Mouse (Mus musculus) midbrain, postnatal 0 days (tissue): ENCODE results near the gene Tgfbi. TPM values are rescaled to one million over a fixed set of nuclear protein-coding genes. Genes with fewer than 3 reads are reported as not detected.
A peak's percentile ranks its signal among the peaks of the same experiment; 100 is the strongest.

ENCODE experiments used
- ATAC-seq: fragments of 200-750 bp; cut with Nextera tagmentation; 2 replicates; pipeline ENCODE4 v1.8.0; 2017; ENCODE audit warnings: moderate number of reproducible peaks, mild to moderate bottlenecking, moderate TSS enrichment, moderate library complexity; ENCODE audit not compliant: low FRiP score
- DNase-seq: peaks from one replicate; pipeline ENCODE4 v3.0.0-alpha.2; 2015; ENCODE audit warnings: low spot score
- H3K27ac ChIP-seq: fragments of 300-500 bp; sonication (generic); 2 replicates; pipeline ENCODE4 v1.5.1; 2014; ENCODE audit warnings: low read depth, mild to moderate bottlenecking, low read length, mixed read lengths
- H3K27me3 ChIP-seq: fragments of 300-500 bp; sonication (generic); 2 replicates; pipeline ENCODE4 v1.6.1; 2014; ENCODE audit warnings: low read length, control low read depth, mixed read lengths; ENCODE audit not compliant: insufficient read depth
- H3K36me3 ChIP-seq: fragments of 300-500 bp; sonication (generic); 2 replicates; pipeline ENCODE4 v1.6.1; 2014; ENCODE audit warnings: low read length, control low read depth, mixed read lengths; ENCODE audit not compliant: insufficient read depth
- H3K4me1 ChIP-seq: fragments of 300-500 bp; sonication (generic); 2 replicates; pipeline ENCODE4 v1.6.1; 2014; ENCODE audit warnings: mild to moderate bottlenecking, control low read depth, antibody characterized with exemption, low read length, mixed read lengths; ENCODE audit not compliant: insufficient read depth
- H3K4me2 ChIP-seq: fragments of 300-500 bp; sonication (generic); 2 replicates; pipeline ENCODE4 v1.6.1; 2014; ENCODE audit warnings: low read depth, mild to moderate bottlenecking, low read length, mixed read lengths; ENCODE audit not compliant: poor library complexity, severe bottlenecking
- H3K4me3 ChIP-seq: fragments of 300-500 bp; sonication (generic); 2 replicates; pipeline ENCODE4 v1.5.1; 2014; ENCODE audit warnings: low read depth, mild to moderate bottlenecking, low read length, moderate library complexity
- H3K9ac ChIP-seq: fragments of 300-500 bp; sonication (generic); replicated peaks from 2 replicates; pipeline ENCODE4 v1.6.1; 2014; ENCODE audit warnings: mild to moderate bottlenecking, low read length, moderate library complexity, mixed read lengths; ENCODE audit not compliant: poor library complexity, severe bottlenecking
- H3K9me3 ChIP-seq: fragments of 300-500 bp; sonication (generic); 2 replicates; pipeline ENCODE4 v1.6.1; 2016; ENCODE audit warnings: low read length, control low read depth
- CTCF ChIP-seq: IDR thresholded peaks from 2 replicates; pipeline ENCODE4 v1.5.1; 2016; ENCODE audit warnings: antibody characterized with exemption, mild to moderate bottlenecking
- WGBS: fragments of 180-500 bp; shearing (Covaris S2); extraction: QIAGEN DNeasy Blood & Tissue Kit; methylation state at CpG from one replicate; pipeline ENCODE4 v1.1.7; 2014; 5-methylcytosine and 5-hydroxymethylcytosine counted together
- polyA plus RNA-seq: library from polyadenylated mRNA; unstranded; fragments of >200 nt; fragmentation: Nextera tagmentation; extraction: Ambion mirVana; gene quantifications from 2 replicates; pipeline ENCODE4 v1.2.1, GENCODE M21; 2015
- total RNA-seq: library from RNA; depleted of rRNA; stranded (reverse); fragments of >200 nt; gene quantifications from 2 replicates; pipeline ENCODE4 v1.2.3, GENCODE M21; 2014

Tgfbi gene
- total and polyA plus RNA-seq, 2 experiments from 2014 or later = 3.4 to 7.5 TPM

GRCm38 (mm10) chr13:56630552-56630951 is 21.2 kb downstream of the Tgfbi start:
- Histone ChIP-seq H3K36me3 (no peaks in the 10 kb centered on the region), H3K9me3 (no peaks in the 10 kb centered on the region), H3K9ac (no peak overlapping the region), H3K4me2 (no peak overlapping the region), H3K4me3 (no peak overlapping the region), H3K4me1 (no peaks in the 10 kb centered on the region), H3K27me3 (no peaks in the 10 kb centered on the region), H3K27ac (no peak overlapping the region)
- ATAC-seq = no peak
- TF ChIP-seq CTCF = no peak
- DNase-seq = no peak
- WGBS = 67% methylated on average over 6 of the region's 6 CpGs

- DNase-seq (no peak), ATAC-seq (no peak)
- TF ChIP-seq CTCF = no peak
- H3K9me3 ChIP-seq = no peaks in the 10 kb centered on the region
- 93% methylated on average over 7 of the region's 7 CpGs for WGBS
- no peaks in the 10 kb centered on the region for H3K27me3 ChIP-seq
- H3K27ac ChIP-seq = no peak overlapping the region
- H3K4me3 ChIP-seq = no peak overlapping the region
- no peaks in the 10 kb centered on the region for H3K4me1 ChIP-seq
- no peaks in the 10 kb centered on the region for H3K36me3 ChIP-seq
- H3K4me2 ChIP-seq = no peak overlapping the region
- no peak overlapping the region for H3K9ac ChIP-seq
Measured at GRCm38 (mm10) chr13:56631332-56631731, 22.0 kb downstream of the Tgfbi start.

- WGBS = 32% methylated on average over 7 of the region's 7 CpGs
- H3K4me2 ChIP-seq = no peak overlapping the region
Measured at GRCm38 (mm10) chr13:56634139-56634615, 24.9 kb downstream of the Tgfbi start.

GRCm38 (mm10) chr13:56634920-56635319 is 25.6 kb downstream of the Tgfbi start:
- TF ChIP-seq CTCF = no peak
- Histone ChIP-seq H3K4me2 (no peak overlapping the region), H3K4me1 (no peaks in the 10 kb centered on the region), H3K9me3 (no peaks in the 10 kb centered on the region), H3K36me3 (no peaks in the 10 kb centered on the region), H3K4me3 (no peak overlapping the region), H3K27me3 (no peaks in the 10 kb centered on the region), H3K9ac (no peak overlapping the region), H3K27ac (no peak overlapping the region)
- 55% methylated on average over 7 of the region's 7 CpGs for WGBS
- no peak for ATAC-seq
- no peak for DNase-seq

More at GRCm38 (mm10) chr13:56634139-56634615, 24.9 kb downstream of the Tgfbi start:
- DNase-seq (no peak), ATAC-seq (no peak)
- Histone ChIP-seq H3K27ac (no peak overlapping the region), H3K4me3 (no peak overlapping the region), H3K9me3 (no peaks in the 10 kb centered on the region), H3K9ac (no peak overlapping the region), H3K4me1 (no peaks in the 10 kb centered on the region), H3K27me3 (no peaks in the 10 kb centered on the region), H3K36me3 (no peaks in the 10 kb centered on the region)
- TF ChIP-seq CTCF = no peak

DNA sequence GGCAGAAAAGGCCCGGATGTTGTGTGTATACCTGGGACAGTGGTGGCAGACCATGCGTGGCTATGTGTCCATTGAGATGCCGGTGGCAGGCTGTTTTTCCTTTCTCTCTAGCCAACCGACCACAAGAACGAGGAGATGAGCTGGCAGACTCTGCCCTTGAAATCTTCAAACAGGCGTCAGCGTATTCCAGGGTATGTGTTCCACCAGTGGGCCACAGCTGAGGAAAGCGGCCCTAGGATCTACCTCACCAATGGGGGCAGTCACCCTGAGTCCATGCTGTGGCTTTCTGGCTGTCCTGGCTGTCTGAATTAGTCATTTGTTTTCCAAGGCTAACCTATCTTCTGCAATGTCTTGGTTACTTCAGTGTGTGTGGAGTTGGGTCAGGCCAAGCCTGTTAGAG is 27.7 kb downstream of the Tgfbi start:
- Histone ChIP-seq H3K36me3 (no peaks in the 10 kb centered on the region), H3K4me1 (no peaks in the 10 kb centered on the region), H3K4me2 (no peak overlapping the region), H3K4me3 (no peak overlapping the region), H3K27ac (no peak overlapping the region), H3K27me3 (no peaks in the 10 kb centered on the region), H3K9me3 (no peaks in the 10 kb centered on the region), H3K9ac (no peak overlapping the region)
- ATAC-seq (no peak), DNase-seq (no peak)
- 95% methylated on average over 8 of the region's 8 CpGs for WGBS
- no peak for TF ChIP-seq CTCF

GRCm38 (mm10) chr13:56641746-56642145 is 32.4 kb downstream of the Tgfbi start:
- no peaks in the 10 kb centered on the region for H3K36me3 ChIP-seq
- no peak overlapping the region for H3K4me3 ChIP-seq
- no peak overlapping the region for H3K9ac ChIP-seq
- DNase-seq = no peak
- TF ChIP-seq CTCF = peak; percentile 56
- H3K4me2 ChIP-seq = no peak overlapping the region
- no peaks in the 10 kb centered on the region for H3K27me3 ChIP-seq
- no peaks in the 10 kb centered on the region for H3K9me3 ChIP-seq
- WGBS = 96% methylated on average over 2 of the region's 2 CpGs
- no peaks in the 10 kb centered on the region for H3K4me1 ChIP-seq
- ATAC-seq = no peak
- no peak overlapping the region for H3K27ac ChIP-seq
